Mouse (Mus musculus) gastrocnemius, postnatal 14 days (tissue): Measurements from ENCODE around the gene Mrpl32. TPM values are rescaled to one million over a fixed set of nuclear protein-coding genes. Genes with fewer than 3 reads are reported as not detected.

Source experiments
- DNase-seq: peaks from one replicate; pipeline ENCODE4 v3.0.0; 2021; ENCODE audit warnings: mixed read lengths
- intact Hi-C: fragments of 180-260 bp; cut with DNase I; formaldehyde crosslinking; loops from one replicate; pipeline ENCODE4 v1.15.1; 2025; ENCODE audit warnings: low total_unique reads
- long read RNA-seq, 2 experiments: library from polyadenylated mRNA; stranded (forward); transcript quantifications; one replicate each; pipeline ENCODE4 v2.0.0; 2021
- total RNA-seq, 2 experiments: library from RNA; stranded (reverse); gene quantifications; 2 replicates each; pipeline ENCODE4 v1.2.3; 2021

The Mrpl32 gene
- total RNA-seq = 10 to 100 TPM; 40.8 to 41.5 TPM
- long read RNA-seq, experiment 1, transcript Mrpl32-202 (3 exons, 3,013 nt) = major isoform, 31 of 33 reads
- long read RNA-seq, experiment 1, partial matches to known transcripts = 0 of 33 reads
- long read RNA-seq, experiment 1, other reads (novel, unspliced or antisense) = 1 of 33 reads
- long read RNA-seq, experiment 2, transcript Mrpl32-202 (3 exons, 3,013 nt) = major isoform, 29 of 30 reads
- long read RNA-seq, experiment 2, partial matches to known transcripts = 0 of 30 reads
- long read RNA-seq, experiment 2, other reads (novel, unspliced or antisense) = 0 of 30 reads

DNA sequence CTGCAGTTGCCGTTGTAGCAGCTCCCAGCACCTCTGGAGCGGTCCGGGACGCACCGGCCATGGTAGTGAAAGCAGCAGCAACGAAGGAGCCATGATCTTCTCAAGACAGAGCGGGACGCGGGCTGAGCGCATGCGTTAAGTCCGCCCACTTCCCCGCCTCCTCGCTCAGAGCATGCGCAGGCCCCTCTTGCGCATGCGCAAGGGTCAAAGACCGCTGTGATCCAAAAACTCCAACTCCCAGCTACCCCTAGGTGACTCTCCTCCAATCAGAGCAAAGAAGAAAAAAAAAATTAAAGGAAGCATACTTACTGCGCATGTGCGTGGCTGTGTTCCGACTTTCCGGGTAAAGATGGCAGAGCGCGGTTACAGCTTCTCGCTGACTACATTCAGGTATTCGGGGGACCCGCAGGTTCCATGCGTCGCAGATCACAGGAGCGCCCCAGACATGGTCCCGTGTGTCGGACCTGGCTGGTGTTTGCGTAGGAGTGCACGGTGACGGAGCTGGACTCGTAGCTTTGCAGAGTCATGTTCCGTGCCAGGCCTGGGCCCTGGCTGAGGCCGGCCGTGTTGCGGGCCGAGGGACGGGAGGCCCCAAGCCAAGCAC, at the start of gene Mrpl32, which contains the start of gene Psma2:
Mrpl32 (minus strand) TSS at position 240 of the 604 bp plus-strand sequence.
Psma2 (plus strand) TSS at position 315 of the 604 bp plus-strand sequence.
- DNase-seq = peak; percentile 95
- intact Hi-C loops = no loop called here

DNA sequence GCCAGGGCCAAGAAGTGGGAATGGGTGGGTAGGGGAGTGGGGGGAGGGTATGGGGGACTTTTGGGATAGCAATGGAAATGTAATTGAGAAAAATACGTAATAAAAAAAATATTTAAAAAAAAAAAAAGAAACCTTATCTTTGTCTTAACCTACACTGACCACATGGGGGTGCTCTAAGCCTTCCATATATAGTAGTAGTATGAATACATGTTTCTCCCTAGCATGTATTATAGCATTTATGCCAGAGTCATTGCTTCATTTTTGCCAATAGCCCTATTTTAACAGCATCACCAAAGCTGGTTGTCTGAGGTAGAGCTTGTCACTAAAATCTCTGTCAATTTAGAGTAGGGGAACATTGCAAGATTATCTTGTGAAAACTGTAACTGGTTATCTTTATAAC, 36.3 kb upstream of the Mrpl32 start:
- intact Hi-C loops = loop anchor here (5.0 kb wide), 2 partner anchors 823 to 1113 kb away; no protein-coding TSS in a partner anchor
- no peak for DNase-seq

DNA sequence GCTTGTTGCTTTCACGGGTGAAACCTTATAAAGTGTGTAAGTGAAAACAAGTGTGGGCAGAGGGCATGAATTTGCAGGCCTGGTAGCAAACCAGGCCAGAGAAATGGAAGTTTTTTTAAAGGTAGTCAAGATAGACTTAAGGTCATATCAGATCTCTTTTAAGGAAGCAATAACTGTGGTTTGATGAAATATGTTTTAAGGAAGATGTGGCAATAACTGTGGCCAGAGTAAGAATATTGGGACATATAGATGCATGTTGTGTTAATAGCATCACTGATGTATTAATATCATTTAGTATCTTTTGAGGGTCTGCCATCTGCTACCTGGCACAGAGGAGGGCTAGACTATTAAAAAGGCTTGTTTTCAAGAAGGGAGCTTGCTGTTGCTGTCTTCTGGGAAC, 27.0 kb upstream of the Mrpl32 start:
- intact Hi-C loops = no loop called here
- no peak for DNase-seq

DNA sequence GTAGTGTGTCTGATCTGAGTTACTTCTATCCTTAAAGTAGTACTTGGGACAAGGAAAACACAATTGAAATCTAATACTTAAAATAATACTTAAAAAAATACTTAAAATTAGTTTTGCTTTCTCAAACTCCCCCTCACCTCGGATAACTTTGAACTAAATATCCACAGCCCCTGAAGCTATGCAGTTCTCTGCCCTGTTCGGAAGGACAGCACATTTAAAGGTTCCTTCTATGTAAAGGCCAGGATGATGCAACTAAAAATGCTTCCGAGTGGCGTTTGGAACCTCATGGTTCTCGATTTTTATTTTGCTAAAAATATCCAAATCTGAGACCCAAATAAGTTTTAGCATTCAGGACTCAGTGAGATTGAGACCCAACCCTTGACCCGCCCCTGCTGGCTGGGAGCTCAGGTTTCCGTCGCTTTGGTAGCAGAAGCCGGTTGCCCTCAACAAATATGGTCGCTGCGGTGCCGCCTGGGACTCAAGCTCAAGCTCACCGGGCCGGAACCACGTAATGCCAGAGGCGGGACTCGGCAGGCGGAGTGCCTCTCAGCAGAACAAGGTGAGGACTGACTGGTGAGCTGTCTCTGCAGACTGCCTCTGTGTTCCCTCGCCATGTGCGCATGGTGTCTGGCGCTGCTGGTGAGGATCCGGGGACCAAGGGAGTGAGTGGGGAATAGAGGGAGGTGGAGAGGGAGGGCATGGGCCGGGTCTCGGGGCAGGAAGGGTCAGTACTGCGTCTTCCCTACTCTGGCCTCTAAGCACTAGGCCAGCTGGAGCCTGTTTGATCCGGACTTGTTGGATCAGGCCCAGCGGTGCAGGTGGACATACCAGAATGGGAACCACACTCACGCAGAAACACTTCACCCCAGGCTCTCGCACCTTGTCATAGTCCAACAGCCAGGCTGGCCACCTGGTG, 17.0 kb upstream of the Mrpl32 start, which contains the start of gene AW209491:
AW209491 (plus strand) TSS at position 429 of the 916 bp plus-strand sequence.
- intact Hi-C loops = no loop called here

DNA sequence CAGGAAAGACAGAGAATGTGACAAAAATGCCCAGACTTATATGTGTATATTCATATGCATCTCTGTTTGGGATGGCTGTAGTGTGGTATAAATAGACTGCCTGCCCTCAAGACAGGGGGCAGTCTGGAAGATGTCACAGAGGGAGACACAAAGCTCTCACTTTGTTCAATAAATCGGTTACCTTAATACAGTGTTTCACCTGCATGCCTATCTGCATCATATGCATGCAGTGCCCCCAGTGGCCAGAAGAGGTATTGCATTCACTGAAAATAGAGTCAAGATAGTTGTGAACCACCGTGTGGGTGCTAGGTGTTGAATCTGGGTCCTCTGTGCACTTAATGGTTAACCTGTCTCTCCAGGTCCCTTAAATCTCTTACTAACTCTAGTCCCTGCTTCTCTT, 5.8 kb upstream of the Mrpl32 start:
- intact Hi-C loops = no loop called here
- peak; percentile 34 for DNase-seq

More for the DNA sequence above, 17.0 kb upstream of the Mrpl32 start, which contains the start of gene AW209491:
- DNase-seq = peak; percentile 92

DNA sequence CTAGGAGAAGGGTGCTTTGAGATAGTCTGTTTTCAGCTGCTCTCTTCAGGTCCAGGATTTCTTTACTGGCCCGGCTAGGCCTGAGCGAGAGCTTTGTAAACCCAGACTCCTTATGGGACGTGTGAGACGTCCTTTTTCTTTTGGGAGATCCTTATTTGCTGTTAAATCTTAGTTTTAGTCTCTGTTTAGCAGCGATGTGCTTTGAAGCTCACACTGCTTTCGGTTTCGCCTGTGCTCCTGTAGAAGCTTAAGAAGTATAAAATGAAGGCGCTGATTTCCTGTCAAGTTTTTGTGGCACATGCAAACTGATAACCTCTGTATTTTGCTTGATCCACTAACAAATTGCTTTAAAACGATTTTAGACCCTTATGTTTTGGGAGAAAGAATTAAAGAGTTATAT, 588 bp upstream of the Mrpl32 start:
- intact Hi-C loops = no loop called here

DNA sequence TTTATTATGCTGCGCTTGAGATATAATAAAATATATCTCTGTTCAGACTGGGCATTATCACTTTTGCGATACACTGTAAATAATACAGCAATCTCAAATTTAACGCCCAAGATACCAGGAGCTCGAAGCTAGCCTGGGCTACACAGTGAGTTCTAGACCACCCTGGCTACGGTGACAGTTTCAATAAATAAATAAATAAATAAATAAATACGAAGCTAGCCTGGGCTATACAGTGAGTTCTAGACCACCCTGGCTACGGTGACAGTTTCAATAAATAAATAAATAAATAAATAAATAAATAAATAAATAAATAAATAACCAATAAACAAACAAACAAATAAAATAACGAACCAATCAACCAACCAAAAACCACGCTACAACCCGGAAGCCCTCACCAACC, 502 bp downstream of the Mrpl32 start:
- intact Hi-C loops = no loop called here
- no peak for DNase-seq

More for the DNA sequence above, 588 bp upstream of the Mrpl32 start:
- DNase-seq = no peak

DNA sequence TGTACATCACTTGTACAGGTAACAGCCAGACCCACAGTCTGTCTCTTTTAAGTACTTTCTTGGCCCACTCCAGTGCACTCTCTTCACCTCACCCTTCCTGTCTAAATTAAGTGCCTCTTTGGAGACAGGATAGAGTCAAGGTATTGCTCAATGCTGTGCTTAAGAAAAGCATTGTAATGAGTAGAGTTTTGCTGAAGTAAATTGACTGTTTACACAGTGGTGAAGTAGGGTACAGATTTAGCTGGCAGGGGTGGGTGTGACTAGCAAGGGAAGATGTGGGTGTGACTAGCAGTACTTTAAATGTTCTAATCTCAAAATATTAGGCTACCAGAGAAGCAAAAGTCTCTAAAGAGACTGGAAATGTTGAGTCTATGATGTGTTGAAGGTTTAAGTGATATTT, 5.3 kb downstream of the Mrpl32 start:
- intact Hi-C loops = no loop called here
- no peak for DNase-seq

DNA sequence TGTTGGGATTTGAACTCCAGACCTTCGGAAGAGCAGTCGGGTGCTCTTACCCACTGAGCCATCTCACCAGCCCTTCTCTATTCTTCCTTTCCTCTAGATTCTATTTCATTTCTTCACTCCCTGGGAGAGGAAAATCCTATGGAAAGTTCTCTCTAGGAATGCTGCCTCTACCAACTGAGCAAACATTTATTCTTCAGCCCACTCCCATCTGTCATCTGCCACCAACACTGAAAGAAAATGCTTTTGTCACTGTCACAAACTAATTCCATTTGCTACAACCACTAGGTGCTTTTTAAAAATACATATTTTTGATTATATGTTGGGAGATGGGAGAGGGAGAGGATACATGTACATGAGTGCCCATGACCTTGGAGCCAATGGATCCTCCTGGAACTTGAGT, 10.2 kb downstream of the Mrpl32 start:
- intact Hi-C loops = no loop called here
- DNase-seq = no peak

DNA sequence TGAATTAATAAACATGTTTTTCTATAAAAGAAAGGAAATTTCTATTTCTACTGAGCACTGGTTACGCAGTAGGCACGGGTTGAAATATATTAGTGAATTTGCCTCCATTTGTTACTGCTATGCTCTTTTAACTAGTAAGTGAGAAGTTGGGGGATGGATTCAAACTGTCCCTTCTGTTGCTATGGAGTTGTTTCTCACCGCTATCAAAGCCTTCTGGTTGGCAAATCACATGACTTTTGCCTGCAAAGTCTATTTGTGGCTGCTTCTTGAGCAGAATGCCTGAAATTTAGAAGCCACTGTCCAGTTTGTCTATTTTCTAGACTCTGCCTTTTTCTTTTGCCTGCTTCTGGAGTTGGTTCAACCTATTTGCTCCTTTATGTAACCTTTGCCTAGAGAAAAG, 32.6 kb downstream of the Mrpl32 start:
- intact Hi-C loops = no loop called here
- no peak for DNase-seq

DNA sequence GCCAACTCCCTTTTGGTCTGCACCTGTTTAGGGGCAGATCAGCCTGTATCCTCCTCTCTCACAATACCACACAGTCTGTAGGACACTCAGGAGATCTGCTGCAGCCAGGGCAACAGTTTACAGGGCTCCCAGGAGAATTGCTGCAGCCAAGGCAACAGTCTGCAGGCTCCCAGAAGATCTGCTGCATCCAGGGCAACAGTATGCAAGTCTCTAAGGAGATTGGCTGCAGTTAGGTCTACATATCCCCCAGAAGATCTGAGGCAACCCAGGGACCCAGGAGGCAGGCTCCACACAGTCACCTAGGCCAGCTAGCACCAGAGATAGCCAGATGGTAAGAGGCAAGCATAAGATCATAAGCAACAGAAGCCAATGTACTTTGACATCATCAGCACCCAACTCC, 38.8 kb downstream of the Mrpl32 start:
- intact Hi-C loops = no loop called here
- DNase-seq = no peak

DNA sequence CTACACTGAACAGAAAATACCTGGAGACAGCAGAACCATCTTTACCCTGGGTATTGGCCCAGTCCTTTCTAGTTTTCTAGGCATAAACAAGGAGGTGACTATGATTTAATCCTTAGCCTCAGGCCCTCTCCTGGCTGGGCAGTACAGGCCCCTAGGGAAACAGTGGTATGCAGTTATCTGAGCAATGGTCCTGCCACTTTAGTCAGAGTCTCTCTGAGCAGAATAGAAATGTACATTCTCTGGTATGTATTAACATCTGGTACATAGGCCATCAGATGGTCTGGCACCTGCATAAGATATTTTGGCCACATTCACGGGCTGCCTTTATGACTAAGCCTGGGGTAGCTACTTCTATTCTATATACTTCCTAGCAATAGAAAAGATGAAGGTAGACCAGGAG, 51.6 kb downstream of the Mrpl32 start:
- intact Hi-C loops = no loop called here
- no peak for DNase-seq

Other genes with a start within 250 kb of the Mrpl32 start
- under 1 TPM in 1 of 2 experiments, not detected in 1; 0.25 TPM for gene Hecw1, start 89.9 kb downstream of the Mrpl32 start, total RNA-seq
- gene Psma2, start 75 bp upstream of the Mrpl32 start, total RNA-seq = 10 to 100 TPM; 54.6 to 55.8 TPM
- gene AW209491, start 17.0 kb upstream of the Mrpl32 start, total RNA-seq = 1 to 10 TPM; 9.5 to 10.0 TPM